Mouse (Mus musculus) adrenal gland, adult 2 months (tissue): ENCODE data around the gene Gm28038. TPM values are rescaled to one million over a fixed set of nuclear protein-coding genes. Genes with fewer than 3 reads are reported as not detected.

Experiments
- DNase-seq: peaks from one replicate; pipeline ENCODE4 v3.0.0; 2021
- polyA plus RNA-seq: library from polyadenylated mRNA; depleted of rRNA; stranded (reverse); fragments of >200 nt; gene quantifications from 2 replicates; pipeline ENCODE4 v1.2.3, GENCODE M21; 2012
- total RNA-seq, 2 experiments: library from RNA; stranded (reverse); gene quantifications; 2 replicates each; pipeline ENCODE4 v1.2.3; 2021

Gene Gm28038
- total and polyA plus RNA-seq, 3 experiments, result not detected

DNA sequence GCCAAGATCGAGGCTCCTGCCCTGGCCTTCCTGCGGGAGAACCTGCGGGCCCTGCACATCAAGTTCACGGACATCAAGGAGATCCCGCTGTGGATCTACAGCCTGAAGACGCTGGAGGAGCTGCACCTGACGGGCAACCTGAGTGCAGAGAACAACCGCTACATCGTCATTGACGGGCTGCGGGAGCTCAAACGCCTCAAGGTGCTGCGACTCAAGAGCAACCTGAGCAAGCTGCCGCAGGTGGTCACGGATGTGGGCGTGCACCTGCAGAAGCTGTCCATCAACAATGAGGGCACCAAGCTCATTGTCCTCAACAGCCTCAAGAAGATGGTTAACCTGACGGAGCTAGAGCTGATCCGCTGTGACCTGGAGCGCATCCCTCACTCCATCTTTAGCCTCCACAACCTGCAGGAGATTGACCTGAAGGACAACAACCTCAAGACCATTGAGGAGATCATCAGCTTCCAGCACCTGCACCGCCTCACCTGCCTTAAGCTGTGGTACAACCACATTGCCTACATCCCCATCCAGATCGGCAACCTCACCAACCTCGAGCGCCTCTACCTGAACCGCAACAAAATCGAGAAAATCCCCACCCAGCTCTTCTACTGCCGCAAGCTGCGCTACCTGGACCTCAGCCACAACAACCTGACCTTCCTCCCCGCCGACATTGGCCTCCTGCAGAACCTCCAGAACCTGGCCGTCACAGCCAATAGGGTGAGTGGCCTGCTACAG, 24.1 kb upstream of the Gm28038 start:
- DNase-seq, result no peak

GRCm38 (mm10) chr2:30257699-30258460, 23.0 kb upstream of the Gm28038 start:
- DNase-seq, result no peak

- peak; percentile 57 for DNase-seq
Observed at GRCm38 (mm10) chr2:30258600-30258999, 22.2 kb upstream of the Gm28038 start.

GRCm38 (mm10) chr2:30259131-30260064, 21.4 kb upstream of the Gm28038 start:
- DNase-seq, result no peak

GRCm38 (mm10) chr2:30261064-30261736, 19.6 kb upstream of the Gm28038 start:
- no peak for DNase-seq

GRCm38 (mm10) chr2:30261921-30262839, 18.7 kb upstream of the Gm28038 start:
- DNase-seq, result no peak

DNA sequence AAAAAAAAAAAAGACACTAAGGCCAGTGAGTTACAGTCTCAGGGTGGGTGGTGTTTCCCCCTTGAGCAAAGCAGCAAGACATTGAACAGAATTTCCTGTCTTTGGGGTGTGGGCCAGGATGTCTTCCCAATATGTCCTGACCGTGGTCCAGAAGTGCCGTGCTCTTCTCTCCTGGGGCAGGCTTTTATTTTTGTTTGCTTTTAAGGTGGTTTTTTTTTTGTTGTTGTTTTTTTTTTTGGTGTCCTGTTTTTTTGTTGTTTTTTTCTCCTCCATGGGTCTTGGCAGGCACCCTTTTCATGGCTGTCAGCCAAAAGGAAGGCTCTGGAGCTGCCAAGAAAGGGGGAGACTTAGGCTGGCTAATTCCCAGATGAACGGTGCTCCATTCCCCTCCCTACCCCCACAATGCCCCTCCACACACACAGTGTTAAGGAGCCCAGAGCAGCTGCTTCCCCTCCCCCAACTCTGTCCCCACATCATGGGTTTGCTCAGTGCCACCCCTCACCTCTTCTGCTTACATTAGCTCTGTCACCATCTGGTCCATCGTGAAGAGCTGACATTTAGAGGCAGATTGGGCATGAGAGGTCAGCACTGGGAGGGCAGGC, 17.9 kb upstream of the Gm28038 start:
- DNase-seq, result peak; percentile 75

GRCm38 (mm10) chr2:30263811-30264210, 17.0 kb upstream of the Gm28038 start:
- no peak for DNase-seq

DNA sequence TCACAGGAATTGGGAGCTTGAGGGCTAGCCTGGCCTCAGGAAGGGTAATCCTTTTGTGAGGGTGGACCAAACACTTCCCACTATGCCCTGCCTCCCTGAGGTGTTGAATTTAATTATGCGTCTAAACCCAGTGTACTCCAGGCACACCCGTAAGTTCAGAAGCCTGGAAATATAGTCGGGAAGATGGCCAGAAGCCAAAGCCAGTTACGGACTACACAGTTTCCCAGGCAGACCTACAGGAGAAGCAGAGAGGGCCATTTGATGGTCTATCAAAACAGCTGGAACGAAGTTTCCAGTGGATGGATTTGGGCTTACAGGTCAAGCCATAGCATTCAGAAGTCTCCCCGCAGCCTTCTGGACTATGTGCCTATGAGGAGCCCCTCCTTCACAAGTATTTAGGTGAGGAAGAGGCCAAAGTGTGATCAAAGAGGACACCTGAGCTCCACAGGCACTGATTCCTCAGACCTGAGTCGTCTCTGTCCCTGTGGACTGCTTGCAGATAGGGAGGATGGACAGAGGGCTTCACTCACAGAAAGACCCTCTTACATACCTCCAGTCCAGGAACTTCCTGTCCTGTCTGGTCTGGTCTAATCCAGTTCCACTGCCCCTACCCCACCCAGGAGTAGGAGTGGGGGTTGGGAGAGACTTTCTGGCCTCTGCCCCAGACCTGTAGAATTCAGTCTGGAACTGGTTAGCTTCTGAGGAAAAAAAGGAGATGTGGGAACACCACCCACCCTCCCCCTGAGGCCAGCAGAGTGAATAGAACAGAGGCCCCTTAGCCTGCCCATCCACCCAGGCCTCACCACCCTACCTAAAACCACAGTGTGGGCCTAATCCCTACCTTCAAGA, 15.9 kb upstream of the Gm28038 start:
- no peak for DNase-seq

DNA sequence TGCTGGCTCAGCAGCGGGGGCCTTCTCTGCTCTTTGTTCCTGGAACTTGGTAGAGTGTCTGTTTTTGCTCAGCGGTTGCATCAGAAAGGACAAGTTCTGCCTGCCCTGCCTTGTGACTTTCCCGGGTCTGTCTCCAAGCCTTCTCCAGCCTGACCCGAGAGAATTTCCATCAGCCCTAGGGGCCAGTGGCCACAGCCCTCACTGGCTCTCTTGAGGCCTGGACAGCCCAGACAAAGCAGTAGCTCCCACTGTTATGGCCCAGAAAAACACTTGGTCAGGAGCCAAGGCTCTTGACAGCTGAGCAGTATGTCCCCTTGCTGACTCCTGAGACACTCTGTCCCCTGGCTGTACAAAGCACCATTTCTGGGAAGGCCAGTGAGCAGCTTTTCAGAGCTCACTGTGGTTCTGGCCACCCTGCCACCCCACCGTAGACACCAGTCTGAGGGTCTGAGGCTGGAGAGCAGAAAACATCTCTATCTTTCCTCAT, 15.0 kb upstream of the Gm28038 start, which contains the start of gene Phyhd1:
TSS of gene Phyhd1 (plus strand) at position 437 of the 487 bp plus-strand sequence.
- DNase-seq, result peak; percentile 82

GRCm38 (mm10) chr2:30266392-30266941, 14.4 kb upstream of the Gm28038 start:
- DNase-seq, result peak; percentile 87

DNA sequence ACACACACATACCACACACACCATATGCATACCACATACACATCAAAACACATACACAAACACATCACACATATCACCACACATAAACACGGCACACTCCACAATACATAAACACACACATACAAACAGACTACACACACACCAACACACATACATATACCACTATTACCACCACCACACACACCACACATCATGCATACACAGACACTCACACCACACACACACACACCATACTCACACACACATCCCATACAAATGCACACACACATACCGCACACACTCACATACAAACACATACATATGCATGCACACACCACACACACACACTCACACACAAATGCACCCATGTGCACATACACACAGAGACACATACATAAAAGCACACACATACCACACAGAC, 13.4 kb upstream of the Gm28038 start:
- no peak for DNase-seq

DNA sequence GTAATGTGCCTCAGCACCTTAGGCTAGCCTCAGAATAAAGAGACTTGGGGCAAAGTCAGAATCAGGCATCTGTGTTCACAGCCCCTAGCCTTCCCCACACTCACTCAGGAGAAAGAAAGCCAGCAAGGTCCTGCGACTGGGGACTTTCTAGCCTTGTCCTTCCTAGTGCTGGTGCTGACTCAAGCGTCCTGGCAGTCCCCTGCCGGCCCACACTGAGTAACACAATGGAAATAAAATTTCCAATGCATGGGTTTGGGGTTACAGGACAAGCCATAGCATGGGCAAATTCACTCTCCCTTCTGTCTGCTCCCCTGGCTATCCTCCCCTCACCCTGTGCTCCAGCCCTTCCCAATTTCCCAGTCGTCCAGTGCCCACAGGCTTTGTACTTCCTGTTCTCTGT, 12.5 kb upstream of the Gm28038 start:
- DNase-seq, result peak; percentile 59

GRCm38 (mm10) chr2:30269241-30269990, 11.4 kb upstream of the Gm28038 start:
- no peak for DNase-seq

GRCm38 (mm10) chr2:30270134-30270533, 10.7 kb upstream of the Gm28038 start:
- peak; percentile 85 for DNase-seq

GRCm38 (mm10) chr2:30281651-30282050, 808 bp downstream of the Gm28038 start:
- peak; percentile 80 for DNase-seq

- peak; percentile 23 for DNase-seq
Observed at GRCm38 (mm10) chr2:30283193-30283592, 2.4 kb downstream of the Gm28038 start.

- no peak for DNase-seq
Observed at GRCm38 (mm10) chr2:30285004-30285403, 4.2 kb downstream of the Gm28038 start.
